Mouse (Mus musculus): Measurements from ENCODE around the gene Mccc1.

DNA sequence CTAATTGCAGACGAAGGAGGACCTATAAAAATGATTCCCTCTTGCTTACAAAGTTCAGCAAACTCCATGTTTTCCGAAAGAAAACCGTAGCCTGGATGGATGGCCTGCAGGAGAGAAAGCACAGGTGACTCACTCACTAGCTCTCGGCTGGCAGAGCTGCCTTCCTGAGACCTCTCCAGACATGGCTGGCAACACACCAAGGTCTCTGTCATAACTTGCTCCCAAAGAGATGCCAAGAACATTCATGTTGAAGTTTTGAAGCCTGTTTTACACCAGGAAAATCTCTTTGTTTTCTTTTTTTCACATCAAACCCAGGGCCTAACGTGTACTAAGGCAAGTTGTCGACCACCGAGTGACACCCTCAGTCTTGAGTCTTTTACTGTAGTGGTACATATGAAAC, 9.8 kb downstream of the Mccc1 start:
- TF ChIP-seq CTCF (conservative IDR thresholded peaks at IDR 0.05 in 1 of 2, IDR thresholded peaks at IDR 0.05 in 1 of 2; ENCODE audit: low read depth in 2 of 2, low read length in 2 of 2) (no peak), POLR2A (IDR thresholded peaks at IDR 0.05; ENCODE audit: low read depth, low read length) (no peak), MAX (IDR thresholded peaks at IDR 0.05; ENCODE audit: low read length) (no peak), SIN3A (IDR thresholded peaks at IDR 0.05; ENCODE audit: low read length) (no peak), TCF12 (IDR thresholded peaks at IDR 0.05; ENCODE audit: low read depth, low read length) (no peak), ZMIZ1 (IDR thresholded peaks at IDR 0.05; ENCODE audit: low read depth, low read length) (no peak), CHD2 (IDR thresholded peaks at IDR 0.05; ENCODE audit: low read length) (no peak), KAT2A (IDR thresholded peaks at IDR 0.05; ENCODE audit: insufficient replicate concordance, low read length) (no peak)
